Mouse (Mus musculus) bone marrow macrophage, adult 2 months (primary cell): Measurements from ENCODE around the gene Antxr1.

ENCODE experiments used
- CTCF ChIP-seq: IDR thresholded peaks from 2 replicates; pipeline ENCODE4 v1.5.1; 2012; ENCODE audit warnings: low read depth, mild to moderate bottlenecking, low read length, moderate library complexity
- POLR2A ChIP-seq: IDR thresholded peaks from 2 replicates; pipeline ENCODE4 v1.6.1; 2012; ENCODE audit warnings: mild to moderate bottlenecking, low read depth, low read length, borderline replicate concordance

GRCm38 (mm10) chr6:87103314-87103713, 232.3 kb downstream of the Antxr1 start:
- TF ChIP-seq CTCF (no peak), POLR2A (no peak)
